Comparison of ENCODE assay signal across 11 mouse cellular contexts in the genomic region with DNA sequence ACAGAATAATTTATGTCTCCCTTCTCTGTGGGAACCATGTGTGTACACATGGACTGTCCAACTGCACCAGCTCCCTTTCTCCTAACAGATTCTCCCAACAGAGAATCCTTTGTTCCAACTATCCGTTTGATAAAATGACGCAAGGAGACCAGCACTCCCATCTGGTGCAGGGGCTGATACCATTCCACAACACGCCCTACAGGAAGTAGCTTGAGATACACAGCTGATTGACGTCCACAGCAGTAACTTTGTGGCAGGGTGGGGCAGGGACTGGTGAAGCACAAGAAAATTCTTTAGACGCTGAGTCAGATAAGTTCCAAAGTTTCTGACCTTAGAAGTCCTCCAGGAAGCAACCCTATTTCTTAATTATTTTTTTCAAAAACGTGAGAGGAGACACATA.
A peak's percentile ranks its signal among the peaks of the same experiment; 100 is the strongest.
DNase-seq lines count a peak whose midpoint lies in the region; ATAC-seq lines count a peak whose summit lies in the region.
"Had no signal": no experiment of that assay in that cellular context is flagged by ENCODE, and none has a peak within 500 bp of the region (broad histone marks: within the 10 kb centered on the region; RNA-seq: fewer than 3 reads in every experiment).

No protein-coding gene starts in this region.

- ATAC-seq in hindbrain, embryonic 15.5 days (ENCODE audit: low FRiP score, low read depth) = 0 out of 2 replicates have a peak, but pooled peaks have one; percentile 38
- ATAC-seq: forebrain, embryonic 15.5 days; Patski had no signal

- WGBS in hindbrain, embryonic 15.5 days = 64% methylated on average over 6 of the region's 6 CpGs
- 69% methylated on average over 6 of the region's 6 CpGs for WGBS in hindbrain, embryonic 10.5 days

- no peak overlapping the region for H3K27ac ChIP-seq in hindbrain, embryonic 15.5 days (replicated peaks)
- H3K27ac ChIP-seq in hindbrain, embryonic 10.5 days = no peak overlapping the region
- H3K27ac ChIP-seq: forebrain, embryonic 15.5 days had no signal

- no peak overlapping the region for H3K4me3 ChIP-seq in hindbrain, embryonic 15.5 days
- no peak overlapping the region for H3K4me3 ChIP-seq in hindbrain, embryonic 10.5 days
- H3K4me3 ChIP-seq: forebrain, embryonic 15.5 days had no signal

- H3K4me2 ChIP-seq in hindbrain, embryonic 15.5 days = no peak overlapping the region
- H3K4me2 ChIP-seq: forebrain, embryonic 15.5 days had no signal

- intact Hi-C loops in heart, postnatal 25 days (cut with DNase I) = no loop called here

- no peaks in the 10 kb centered on the region for H3K27me3 ChIP-seq in hindbrain, embryonic 15.5 days
- no peaks in the 10 kb centered on the region for H3K27me3 ChIP-seq in hindbrain, embryonic 10.5 days (ENCODE audit: insufficient read depth, poor library complexity, severe bottlenecking)
- H3K27me3 ChIP-seq: forebrain, embryonic 15.5 days; Patski had no signal

- H3K36me3 ChIP-seq in hindbrain, embryonic 15.5 days = no peaks in the 10 kb centered on the region
- H3K36me3 ChIP-seq in hindbrain, embryonic 10.5 days = peaks cover 25% of the 10 kb centered on the region

- no peak overlapping the region for H3K9ac ChIP-seq in hindbrain, embryonic 15.5 days
- H3K9ac ChIP-seq: forebrain, embryonic 15.5 days had no signal

- H3K4me1 ChIP-seq in hindbrain, embryonic 15.5 days (replicated peaks) = peaks cover 13% of the 10 kb centered on the region; the same call in 1 of the 2 replicates
- 0 out of 2 replicates have a peak, but pooled peaks cover 2% of the 10 kb centered on the region for H3K4me1 ChIP-seq in hindbrain, embryonic 10.5 days (replicated peaks)

- H3K9me3 ChIP-seq in hindbrain, embryonic 15.5 days = no peaks in the 10 kb centered on the region
- H3K9me3 ChIP-seq in hindbrain, embryonic 10.5 days = no peaks in the 10 kb centered on the region
- H3K9me3 ChIP-seq: forebrain, embryonic 15.5 days had no signal

- no peak for DNase-seq in hindbrain, embryonic 10.5 days (ENCODE audit: low spot score)
- peak; percentile 18 for DNase-seq in T-cell, adult 2 months (ENCODE audit: low spot score)
- peak; percentile 67 for DNase-seq in heart, postnatal 25 days (ENCODE audit: low spot score)
- DNase-seq in lung, postnatal 36 days = peak; percentile 90
- DNase-seq in spleen, postnatal 14 days (ENCODE audit: low spot score in 2 of 2) = no peak
- DNase-seq in frontal cortex, adult 2 months (ENCODE audit: extremely low spot score in 1 of 2, low spot score in 1 of 2) = no peak
- no peak for DNase-seq in ovary, postnatal 14 days (ENCODE audit: low spot score)
- DNase-seq: thymus, postnatal 25 days had no signal

Comparison
In these comparisons a context has a peak if more than half of its experiments do, and no peak if none do; other contexts are left out.
1. DNase-seq: peak in T-cell, adult 2 months (single experiment), heart, postnatal 25 days (single experiment) and lung, postnatal 36 days (single experiment); none in hindbrain, embryonic 10.5 days (single experiment), spleen, postnatal 14 days (0 of 2), frontal cortex, adult 2 months (0 of 2) and ovary, postnatal 14 days (single experiment).